Mouse (Mus musculus) thymus, postnatal 0 days (tissue): Measurements from ENCODE around the gene 4931408C20Rik. TPM values are rescaled to one million over a fixed set of nuclear protein-coding genes. Genes with fewer than 3 reads are reported as not detected.

Experiments
- DNase-seq: peaks from one replicate; pipeline ENCODE4 v3.0.0-alpha.2; 2015; ENCODE audit warnings: low spot score
- polyA plus RNA-seq: library from polyadenylated mRNA; unstranded; fragments of >200 nt; fragmentation: Nextera tagmentation; extraction: Ambion mirVana; gene quantifications from 2 replicates; pipeline ENCODE4 v1.2.1, GENCODE M21; 2015

The 4931408C20Rik gene
- polyA plus RNA-seq = 0.09 and 0.19 TPM in 2 replicates

GRCm38 (mm10) chr1:26686842-26687760, at the start of gene 4931408C20Rik:
TSS of gene 4931408C20Rik (minus strand) at chr1:26687460.
- peak; percentile 20 for DNase-seq

GRCm38 (mm10) chr1:26687926-26688325, 666 bp upstream of the 4931408C20Rik start:
- peak; percentile 3 for DNase-seq

- no peak for DNase-seq
Observed at GRCm38 (mm10) chr1:26685952-26686693, 1.1 kb downstream of the 4931408C20Rik start.

- no peak for DNase-seq
Observed at GRCm38 (mm10) chr1:26685383-26685782, 1.9 kb downstream of the 4931408C20Rik start.

GRCm38 (mm10) chr1:26649704-26650388, 37.4 kb downstream of the 4931408C20Rik start:
- DNase-seq = no peak

GRCm38 (mm10) chr1:26636051-26636450, 51.2 kb downstream of the 4931408C20Rik start:
- no peak for DNase-seq
